In the genomic region with DNA sequence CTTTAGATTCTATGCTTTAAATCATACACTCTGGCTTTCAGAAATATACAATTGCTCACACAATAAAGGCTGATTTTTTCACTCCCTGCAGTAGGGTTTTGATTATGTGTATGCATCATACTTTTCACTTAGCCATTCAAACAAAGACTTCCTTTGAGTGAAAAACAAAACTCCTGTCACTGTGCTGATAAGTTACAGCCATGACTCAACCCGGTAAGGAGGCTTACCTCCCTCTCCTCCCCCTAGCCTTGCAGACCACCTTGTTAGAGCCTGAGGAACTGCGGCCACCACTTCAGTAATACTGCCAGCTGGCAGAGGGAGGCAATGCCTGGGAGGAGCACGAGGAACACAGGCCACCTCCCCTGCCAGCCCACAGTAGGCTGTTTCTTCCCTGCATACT, we compare ENCODE assay signal across 24 mouse cellular contexts.
DNase-seq lines count a peak whose midpoint lies in the region; ATAC-seq and TF ChIP-seq lines count a peak whose summit lies in the region.
"Had no signal": no experiment of that assay in that cellular context is flagged by ENCODE, and none has a peak within 500 bp of the region (broad histone marks: within the 10 kb centered on the region; RNA-seq: fewer than 3 reads in every experiment).

No protein-coding gene starts in this region.

- H3K4me2 ChIP-seq in forebrain, postnatal 0 days (ENCODE audit: low read depth), result no peak overlapping the region
- no peak overlapping the region for H3K4me2 ChIP-seq in forebrain, embryonic 13.5 days
- H3K4me2 ChIP-seq: embryonic facial prominence, embryonic 15.5 days; hindbrain, embryonic 12.5 days had no signal

- no peaks in the 10 kb centered on the region for H3K9me3 ChIP-seq in forebrain, postnatal 0 days (ENCODE audit: low read length)
- no peaks in the 10 kb centered on the region for H3K9me3 ChIP-seq in forebrain, embryonic 13.5 days (replicated peaks)
- no peaks in the 10 kb centered on the region for H3K9me3 ChIP-seq in MEL (replicated peaks; ENCODE audit: insufficient read depth, low read length)
- no peaks in the 10 kb centered on the region for H3K9me3 ChIP-seq in limb, embryonic 10.5 days (replicated peaks)
- H3K9me3 ChIP-seq: embryonic facial prominence, embryonic 15.5 days; forebrain, embryonic 10.5 days; G1E; heart, embryonic 10.5 days; hindbrain, embryonic 12.5 days had no signal

- no peaks in the 10 kb centered on the region for H3K36me3 ChIP-seq in forebrain, postnatal 0 days (ENCODE audit: insufficient read depth)
- no peaks in the 10 kb centered on the region for H3K36me3 ChIP-seq in forebrain, embryonic 13.5 days (ENCODE audit: poor library complexity, severe bottlenecking)
- no peaks in the 10 kb centered on the region for H3K36me3 ChIP-seq in MEL (ENCODE audit: control insufficient read depth in 1 of 2, insufficient read depth in 2 of 2, low read length in 2 of 2)
- H3K36me3 ChIP-seq in limb, embryonic 10.5 days, result no peaks in the 10 kb centered on the region
- H3K36me3 ChIP-seq: embryonic facial prominence, embryonic 15.5 days; forebrain, embryonic 10.5 days; G1E; heart, embryonic 10.5 days; hindbrain, embryonic 12.5 days had no signal

- 14% methylated on average over 3 of the region's 3 CpGs for WGBS in forebrain, postnatal 0 days
- WGBS in forebrain, embryonic 13.5 days, result 27% methylated on average over 3 of the region's 3 CpGs
- 39% methylated on average over 3 of the region's 3 CpGs for WGBS in limb, embryonic 10.5 days

- no peak overlapping the region for H3K4me3 ChIP-seq in forebrain, postnatal 0 days (ENCODE audit: low read depth, low read length)
- H3K4me3 ChIP-seq in forebrain, embryonic 13.5 days, result no peak overlapping the region
- no peak overlapping the region for H3K4me3 ChIP-seq in MEL (ENCODE audit: control insufficient read depth in 1 of 2, insufficient read depth in 1 of 2, low read depth in 2 of 2, low read length in 2 of 2)
- H3K4me3 ChIP-seq in limb, embryonic 10.5 days, result no peak overlapping the region
- H3K4me3 ChIP-seq: embryonic facial prominence, embryonic 15.5 days; erythroblast, embryonic 14.5 days; forebrain, embryonic 10.5 days; heart, embryonic 10.5 days; hindbrain, embryonic 12.5 days had no signal

- no peaks in the 10 kb centered on the region for H3K27me3 ChIP-seq in forebrain, postnatal 0 days (ENCODE audit: insufficient read depth, low read length)
- no peaks in the 10 kb centered on the region for H3K27me3 ChIP-seq in forebrain, embryonic 13.5 days
- H3K27me3 ChIP-seq in MEL (ENCODE audit: control insufficient read depth in 1 of 2, insufficient read depth in 2 of 2, low read length in 2 of 2), result no peaks in the 10 kb centered on the region
- H3K27me3 ChIP-seq in limb, embryonic 10.5 days (ENCODE audit: low read depth, poor library complexity, severe bottlenecking), result no peaks in the 10 kb centered on the region
- H3K27me3 ChIP-seq: embryonic facial prominence, embryonic 15.5 days; hindbrain, embryonic 12.5 days; Patski had no signal

- TF ChIP-seq RAD21 in MEL (IDR thresholded peaks at IDR 0.05; ENCODE audit: low read depth, low read length), result no peak

- intact Hi-C loops in left cerebral cortex, postnatal 36 days (cut with DNase I), result no loop called here

- H3K9ac ChIP-seq in forebrain, postnatal 0 days, result no peak overlapping the region
- H3K9ac ChIP-seq in forebrain, embryonic 13.5 days, result no peak overlapping the region
- H3K9ac ChIP-seq in MEL (ENCODE audit: control insufficient read depth, low read depth, low read length, poor library complexity, severe bottlenecking), result no peak overlapping the region
- H3K9ac ChIP-seq: embryonic facial prominence, embryonic 15.5 days; hindbrain, embryonic 12.5 days had no signal

- no peaks in the 10 kb centered on the region for H3K79me2 ChIP-seq in MEL (ENCODE audit: control insufficient read depth, insufficient read depth, low read length, poor library complexity)

- TF ChIP-seq POLR2A in MEL (IDR thresholded peaks at IDR 0.05; ENCODE audit: control insufficient read depth in 1 of 2, insufficient read depth in 1 of 2, low read depth in 1 of 2, low read length in 2 of 2, poor library complexity in 1 of 2), result no peak

- H3K27ac ChIP-seq in forebrain, postnatal 0 days (ENCODE audit: low read depth, low read length), result no peak overlapping the region
- H3K27ac ChIP-seq in forebrain, embryonic 13.5 days, result no peak overlapping the region
- H3K27ac ChIP-seq in MEL (ENCODE audit: control insufficient read depth, low read depth, low read length), result no peak overlapping the region
- H3K27ac ChIP-seq in limb, embryonic 10.5 days, result peak overlapping the region; percentile 26; the same call in 1 of the 2 replicates
- H3K27ac ChIP-seq: embryonic facial prominence, embryonic 15.5 days; forebrain, embryonic 10.5 days; heart, embryonic 10.5 days; hindbrain, embryonic 12.5 days had no signal

- DNase-seq in forebrain, postnatal 0 days, result no peak
- DNase-seq in MEL (ENCODE audit: low read depth, low spot score), result peak; percentile 52
- no peak for DNase-seq in limb, embryonic 10.5 days (ENCODE audit: low spot score)
- no peak for DNase-seq in gastrocnemius, postnatal 25 days
- no peak for DNase-seq in right cerebral cortex, postnatal 4 days
- DNase-seq in left cerebral cortex, postnatal 36 days (ENCODE audit: low spot score in 2 of 2), result no peak
- DNase-seq: cerebellum, adult 18-20 months; cerebellum, adult 9-11 months; cerebellum, postnatal 36 days; heart, adult 18-20 months; heart, postnatal 10 days; heart, postnatal 4 days had no signal

- TF ChIP-seq EP300 in MEL (IDR thresholded peaks at IDR 0.05; ENCODE audit: low read depth in 1 of 2, low read length in 2 of 2), result 0 out of 4 replicates have a peak, but pooled peaks of 1 of the 2 experiments have one; percentile 10

- no peaks in the 10 kb centered on the region for H3K4me1 ChIP-seq in forebrain, postnatal 0 days (ENCODE audit: insufficient read depth)
- H3K4me1 ChIP-seq in forebrain, embryonic 13.5 days, result no peaks in the 10 kb centered on the region
- peaks cover 0 to 10% of the 10 kb centered on the region in 2 experiments; a peak in 2 of 4 replicates for H3K4me1 ChIP-seq in MEL (ENCODE audit: control insufficient read depth in 1 of 2, insufficient read depth in 2 of 2, low read length in 2 of 2)
- peaks cover 11% of the 10 kb centered on the region; the same call in 1 of the 2 replicates for H3K4me1 ChIP-seq in limb, embryonic 10.5 days
- H3K4me1 ChIP-seq: embryonic facial prominence, embryonic 15.5 days; hindbrain, embryonic 12.5 days had no signal

- ATAC-seq in forebrain, postnatal 0 days, result peak; percentile 27; the same call in 1 of the 2 replicates
- no peak for ATAC-seq in forebrain, embryonic 13.5 days
- ATAC-seq: activated CD4-positive, CD25-positive, alpha-beta regulatory T cell, adult 4 months; CD4-positive, CD25-positive, alpha-beta regulatory T cell, adult 4 months; hindbrain, embryonic 16.5 days; inflammation-experienced regulatory T-cells, adult 6 months; Patski had no signal

- TF ChIP-seq CTCF in forebrain, postnatal 0 days (IDR thresholded peaks at IDR 0.05; ENCODE audit: low read depth), result no peak
- TF ChIP-seq CTCF in MEL (IDR thresholded peaks at IDR 0.05 in 2 of 3, conservative IDR thresholded peaks at IDR 0.05 in 1 of 3; ENCODE audit: control insufficient read depth in 1 of 3, insufficient read depth in 1 of 3, low read depth in 2 of 3, low read length in 3 of 3, poor library complexity in 1 of 3, severe bottlenecking in 1 of 3), result no peak

TF ChIP-seq in MEL, 35 proteins besides CTCF, POLR2A, EP300 and RAD21:
- TF ChIP-seq GATA1 (IDR thresholded peaks at IDR 0.05; ENCODE audit: low read depth, low read length) (0 out of 2 replicates have a peak, but pooled peaks have one; percentile 32), ZKSCAN1 (IDR thresholded peaks at IDR 0.05; ENCODE audit: low read depth, low read length) (0 out of 2 replicates have a peak, but pooled peaks have one; percentile 45), NELFE (IDR thresholded peaks at IDR 0.05; ENCODE audit: low read depth, low read length) (no peak)
